Mouse (Mus musculus): ENCODE measurements around the gene Ifnar2.

DNA sequence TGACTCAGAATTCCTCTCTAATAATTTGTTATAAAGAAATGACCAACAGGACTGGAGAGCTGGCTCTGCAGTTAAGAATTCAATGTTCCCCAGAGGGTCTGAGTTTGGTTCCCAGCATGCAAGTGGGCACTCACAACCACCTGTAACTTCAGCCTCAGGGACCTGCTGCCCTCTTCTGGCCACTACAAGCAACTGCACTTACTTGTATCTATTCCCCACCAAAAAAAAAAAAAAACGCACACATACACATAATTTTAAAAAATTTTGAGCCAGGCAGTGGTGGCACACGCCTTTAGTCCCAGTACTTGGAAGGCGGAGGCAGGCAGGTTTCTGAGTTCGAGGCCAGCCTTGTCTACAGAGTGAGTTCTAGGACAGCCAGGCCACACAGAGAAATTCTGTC is 17.5 kb downstream of the Ifnar2 start:
- TF ChIP-seq CTCF (IDR thresholded peaks at IDR 0.05; ENCODE audit: insufficient read depth, low read length), result peak; percentile 64
- TF ChIP-seq POLR2A (IDR thresholded peaks at IDR 0.05; ENCODE audit: borderline replicate concordance, extremely low read depth, low read depth, low read length), result no peak

Measured in lung, adult 2 months (tissue).